Mouse (Mus musculus) natural killer cell, adult 2 months (primary cell): ENCODE results near the gene Myo15b.

Source experiments
- DNase-seq, 2 experiments: peaks; one replicate each; pipeline ENCODE4 v3.0.0; 2022; ENCODE audit warnings: low spot score in 2 of 2

Gene Myo15b

DNA sequence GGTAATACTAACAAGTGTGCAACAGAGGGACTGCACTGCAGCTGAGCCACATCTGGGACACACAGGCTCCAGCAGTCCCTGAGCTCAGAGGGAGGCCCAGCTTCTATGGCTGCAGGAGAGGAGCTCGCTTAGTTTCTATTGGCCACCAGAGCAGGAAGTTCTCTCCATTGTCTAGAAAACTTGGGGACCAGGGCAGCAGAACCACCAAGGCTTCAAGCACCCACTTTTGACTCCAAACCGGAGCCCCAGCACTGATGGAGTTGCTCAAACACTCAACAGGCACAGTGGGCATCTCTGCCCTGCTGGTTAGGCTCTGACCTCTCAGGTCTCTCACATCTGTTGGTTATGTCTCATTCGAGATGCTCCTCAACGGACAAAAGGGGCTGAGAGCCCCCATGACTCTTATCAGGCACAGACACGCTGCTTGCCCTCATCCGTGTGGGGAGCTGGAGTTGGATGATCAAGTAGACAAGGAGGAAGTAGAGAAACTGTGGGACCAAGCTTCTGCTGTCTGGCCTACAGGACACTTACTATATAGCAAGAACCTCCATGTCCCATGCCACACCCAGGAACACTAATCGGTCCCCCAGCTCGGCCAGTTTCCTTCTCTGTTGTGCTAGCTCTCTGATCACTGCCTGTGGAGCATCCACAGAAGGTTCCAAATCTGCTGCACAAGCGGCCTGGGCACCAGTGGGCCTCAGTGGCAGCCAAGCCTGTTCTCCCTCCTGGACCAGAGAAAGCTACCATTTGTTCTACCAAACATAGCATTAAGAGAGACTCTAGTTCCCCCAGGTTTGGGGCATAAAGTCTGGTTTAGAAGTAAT is 43.3 kb downstream of the Myo15b start:
- no peak for DNase-seq

DNA sequence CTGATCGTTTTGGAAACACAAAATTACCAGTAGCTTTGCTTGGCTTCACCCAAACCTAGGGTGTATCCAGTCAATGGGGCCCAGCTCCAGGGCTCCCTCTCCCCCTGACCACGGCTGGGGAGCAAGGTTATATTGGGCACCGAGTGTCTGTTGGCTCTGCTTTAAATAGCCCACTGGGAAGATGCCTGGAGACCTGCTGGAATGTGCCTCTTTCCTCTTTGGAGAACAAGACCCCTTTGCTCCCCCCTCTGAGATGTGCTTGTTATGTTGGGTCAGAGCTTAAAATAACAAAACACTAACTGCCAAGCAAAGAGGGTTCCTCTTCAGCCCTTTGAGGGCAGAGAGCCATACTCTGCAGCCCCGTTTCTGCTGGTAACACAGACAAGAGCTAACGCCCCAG is 44.0 kb downstream of the Myo15b start:
- no peak for DNase-seq

DNA sequence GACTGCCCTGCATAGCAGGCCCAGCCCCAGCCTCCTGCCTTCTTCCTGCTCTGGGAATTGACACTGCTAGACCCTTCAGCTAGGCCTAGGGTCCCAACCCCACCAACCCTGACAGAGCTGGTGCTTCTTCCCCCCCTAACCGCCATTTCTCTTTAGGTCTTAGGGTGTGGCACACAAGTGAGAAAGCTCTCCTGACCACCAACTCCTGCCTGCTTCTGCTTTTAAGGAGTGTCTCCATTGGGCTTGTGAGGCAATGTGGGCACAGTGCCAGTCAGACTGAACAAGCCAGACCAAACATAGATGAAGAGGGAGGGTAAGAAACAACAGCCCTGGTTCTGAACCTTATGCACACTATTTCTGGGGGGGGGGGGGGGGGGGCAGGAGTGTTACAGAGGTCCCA is 44.6 kb downstream of the Myo15b start:
- DNase-seq: peak in 1 of 2 experiments; percentile 37

DNA sequence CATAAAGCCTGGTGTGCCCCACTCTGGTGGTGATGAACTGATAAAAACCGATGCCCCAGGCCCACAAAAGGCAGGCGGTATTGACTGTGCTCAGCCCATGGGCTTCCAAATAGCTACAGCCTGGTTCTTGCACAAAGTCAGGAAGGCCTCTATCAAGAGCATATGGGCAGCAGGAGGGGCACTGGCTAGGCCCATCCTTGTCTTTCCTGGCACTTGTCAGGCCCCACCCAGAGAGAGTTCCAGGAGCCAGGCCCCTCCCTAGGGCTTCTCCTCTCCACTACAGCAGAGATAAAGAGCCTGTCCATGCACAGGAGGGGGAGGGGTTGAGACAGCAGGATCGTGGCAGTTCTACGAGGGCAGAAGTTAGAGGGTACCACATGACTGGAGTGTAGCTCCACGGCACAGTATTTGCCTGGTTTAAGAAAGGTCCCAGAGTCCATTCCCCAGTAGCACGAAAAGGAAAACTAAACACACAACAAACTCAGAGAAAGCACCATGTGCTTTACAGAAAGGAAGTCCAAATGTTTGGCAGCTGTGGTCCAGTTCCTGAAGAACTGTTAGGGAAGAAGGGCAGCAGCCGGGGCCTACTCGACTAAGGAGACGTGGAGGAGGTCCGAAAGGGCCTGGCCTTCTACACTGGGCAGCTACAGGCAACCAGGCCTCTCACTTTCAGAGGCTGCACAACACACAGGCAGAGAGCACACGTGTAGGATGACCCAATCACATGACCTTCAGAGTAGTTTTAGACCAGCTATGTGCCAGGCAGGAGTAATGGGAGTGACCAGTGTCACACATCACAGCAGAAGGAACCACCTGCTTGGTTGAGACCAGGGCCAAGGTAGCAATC is 45.4 kb downstream of the Myo15b start:
- DNase-seq: no peak

DNA sequence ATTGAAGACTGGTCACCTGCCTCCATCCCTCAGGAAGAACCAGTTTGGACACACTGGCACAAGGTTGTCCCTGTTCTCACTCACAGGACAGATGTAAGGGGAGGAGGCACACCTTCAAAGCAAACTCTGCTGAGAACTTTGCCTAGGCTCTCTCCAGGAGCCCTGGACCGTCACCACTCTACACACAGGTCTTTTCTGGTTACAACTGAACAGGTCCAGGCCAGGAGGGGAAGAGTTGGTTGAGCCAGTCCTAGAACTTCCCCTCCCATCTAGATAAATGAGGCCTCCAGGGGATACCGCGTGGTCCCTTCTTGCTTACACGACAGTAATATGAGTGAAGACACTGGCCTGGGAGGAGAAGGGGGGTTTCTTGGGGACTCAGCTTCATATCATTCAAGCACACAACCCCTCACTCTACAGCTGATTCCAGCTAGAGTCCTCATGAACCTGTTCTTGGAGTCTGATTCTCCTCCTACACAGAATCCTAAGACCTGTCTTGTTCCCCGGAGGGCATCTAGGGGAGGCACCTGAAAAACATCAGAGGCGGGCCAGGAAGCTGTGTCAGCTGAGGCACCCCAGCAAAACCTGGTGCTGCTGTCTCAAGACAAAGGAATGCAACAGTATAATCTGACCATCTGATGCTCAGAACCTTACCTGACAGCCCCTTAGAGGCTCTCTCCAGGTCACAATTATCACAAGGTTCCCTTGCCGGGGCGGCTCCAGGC is 46.2 kb downstream of the Myo15b start:
- DNase-seq: no peak

DNA sequence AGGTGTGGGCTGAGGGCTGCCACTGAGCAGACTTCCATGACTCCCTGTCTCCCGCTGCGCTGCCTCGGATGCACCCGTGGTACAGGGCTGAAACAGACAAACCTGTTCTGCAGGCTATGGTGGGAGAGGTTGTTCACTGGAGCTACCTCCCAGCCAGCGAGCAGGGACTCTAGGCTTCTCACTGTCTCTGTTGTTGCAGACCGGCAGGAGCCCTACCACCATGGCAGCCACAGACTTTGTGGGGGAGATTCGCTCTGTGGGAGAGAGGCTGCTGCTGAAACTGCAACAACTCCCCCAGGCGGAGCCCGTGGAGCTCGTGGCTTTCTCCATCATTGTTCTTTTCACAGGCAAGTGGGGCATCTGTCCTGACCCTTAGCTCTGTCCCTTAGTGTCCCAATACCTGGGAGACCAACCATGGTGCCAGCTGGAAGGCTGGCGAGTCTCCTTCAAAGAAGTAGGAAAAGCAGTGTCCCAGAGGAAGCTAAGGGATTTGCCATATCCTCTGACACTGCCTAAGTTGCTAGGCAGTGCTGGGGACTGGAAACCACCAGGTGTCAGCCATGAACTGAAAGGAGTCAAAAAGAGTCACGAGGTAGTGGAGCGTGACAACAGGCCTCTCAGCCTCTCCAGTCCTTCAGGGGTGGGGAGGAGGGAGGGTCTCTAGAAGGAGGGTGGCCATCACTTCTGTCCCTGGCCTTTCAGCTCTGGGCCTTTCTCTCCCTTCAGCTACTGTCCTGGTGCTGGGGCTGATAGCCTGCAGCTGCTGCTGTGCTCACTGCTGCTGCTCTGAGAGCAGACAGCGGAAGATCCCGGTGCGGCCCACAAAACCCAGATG is 47.0 kb downstream of the Myo15b start:
- DNase-seq: no peak

DNA sequence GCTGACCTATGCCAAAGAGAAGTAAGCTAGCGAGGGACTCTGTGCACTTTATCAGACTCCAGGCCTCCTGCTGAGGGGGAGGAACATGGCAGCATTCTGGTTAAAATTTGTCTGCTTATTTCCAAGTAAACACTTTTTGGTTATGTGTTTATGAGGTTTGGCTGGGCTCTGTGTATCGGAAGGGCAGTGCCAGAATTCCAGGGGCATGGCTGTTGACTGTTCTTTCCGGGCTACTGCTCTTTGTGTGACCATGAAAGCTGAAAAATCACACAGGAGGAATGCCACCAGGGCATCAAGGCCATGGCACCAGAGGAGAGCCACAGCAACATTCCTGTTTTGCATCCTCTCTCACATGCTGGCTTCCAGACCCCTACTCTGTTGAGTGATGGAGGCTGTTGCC is 47.9 kb downstream of the Myo15b start:
- no peak for DNase-seq

DNA sequence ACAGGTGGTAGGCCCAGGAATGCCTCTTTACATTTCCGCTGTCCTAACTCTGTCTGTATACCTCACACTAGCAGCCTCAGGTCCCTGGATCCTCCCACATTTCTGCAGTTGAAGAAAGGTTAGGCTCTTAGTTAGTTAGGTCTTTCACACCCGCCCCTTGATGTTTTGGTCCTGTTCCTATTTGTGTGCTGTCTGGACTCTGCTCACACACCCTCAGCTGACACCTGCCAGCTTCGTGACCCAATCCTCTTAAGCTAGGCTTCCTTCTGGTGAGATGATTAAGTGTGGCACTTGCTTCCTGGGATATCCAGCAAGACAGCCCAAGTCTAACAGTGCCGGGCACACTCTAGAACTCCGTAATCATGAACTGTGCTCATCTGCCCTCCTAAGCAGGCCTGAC is 48.3 kb downstream of the Myo15b start:
- no peak for DNase-seq

DNA sequence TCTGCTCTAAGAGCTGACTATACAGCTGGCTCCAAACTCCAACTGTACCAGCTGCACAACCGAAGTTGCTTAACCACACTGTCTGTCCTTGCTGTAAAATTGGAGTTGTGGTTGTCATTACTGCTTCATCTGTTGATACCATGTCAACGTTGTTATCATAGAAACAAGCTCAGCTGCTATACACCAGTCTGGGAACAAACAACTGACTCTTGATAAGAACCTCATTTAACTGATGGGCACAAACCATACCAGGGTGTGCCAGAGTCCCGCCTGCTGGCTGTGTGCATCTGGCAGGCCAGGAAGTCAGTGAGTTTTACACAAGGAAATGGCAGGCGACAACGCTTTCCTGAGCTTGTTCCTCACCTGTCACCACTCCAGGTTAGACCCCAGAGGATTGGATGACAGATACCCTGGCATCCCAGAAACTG is 52.9 kb downstream of the Myo15b start:
- DNase-seq: no peak

DNA sequence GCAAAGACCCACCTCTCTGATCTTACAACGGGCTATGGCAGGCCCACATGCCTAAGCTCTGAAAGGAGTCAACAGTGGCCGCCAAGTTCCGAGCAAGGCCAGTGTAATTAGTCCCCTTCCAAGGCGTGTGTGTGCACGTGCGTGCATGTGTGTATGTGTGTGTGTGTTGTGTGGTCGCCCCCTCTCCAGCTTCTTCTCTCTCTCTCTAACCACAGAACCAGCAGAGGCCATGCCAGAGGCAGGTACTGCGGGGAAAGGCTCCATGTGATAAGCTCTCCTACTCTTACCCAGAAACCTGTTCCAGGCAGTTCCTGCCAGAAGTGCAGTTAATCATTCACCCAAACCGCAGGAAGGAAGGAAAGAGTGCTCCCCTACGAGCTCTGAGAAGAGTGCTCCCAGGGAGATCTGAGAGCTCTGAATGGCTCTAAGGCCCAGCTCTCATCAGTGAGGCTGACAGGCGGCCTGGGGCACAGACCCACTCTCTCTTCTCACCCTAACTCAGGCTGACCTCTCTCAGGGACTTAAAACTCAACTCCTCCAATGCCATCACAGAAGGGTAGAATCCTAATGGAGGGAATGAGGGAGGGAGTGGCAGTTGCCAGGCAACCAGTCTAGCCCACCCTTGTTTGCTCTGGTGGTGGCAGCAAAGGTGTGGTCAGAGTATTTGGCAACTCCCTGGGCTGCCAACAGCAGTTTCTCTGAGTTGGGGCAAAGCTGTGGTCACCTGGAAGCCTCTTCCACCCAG is 53.6 kb downstream of the Myo15b start, which contains the start of gene Smim6:
Smim6 (plus strand) TSS at position 386 of the 745 bp plus-strand sequence.
- DNase-seq: no peak

DNA sequence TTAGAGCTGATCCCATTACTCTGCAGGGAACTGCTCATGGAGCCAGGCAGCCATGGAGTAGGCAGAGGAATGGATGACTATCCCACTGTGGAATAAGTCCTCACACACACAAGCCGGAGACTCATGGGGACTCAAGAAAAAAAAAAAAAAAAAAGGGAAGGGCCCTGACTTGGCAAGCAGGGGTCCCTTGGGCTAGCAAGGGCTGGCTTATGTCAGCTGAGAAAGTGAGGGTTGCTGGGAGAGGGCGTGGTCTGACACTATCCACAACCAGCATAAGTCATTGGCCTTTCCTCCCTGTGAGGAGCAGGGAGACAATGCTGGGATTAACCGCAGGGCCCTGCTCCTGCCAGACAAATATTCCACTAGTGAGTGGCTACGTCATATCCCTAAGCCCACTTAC is 58.4 kb downstream of the Myo15b start:
- no peak for DNase-seq

DNA sequence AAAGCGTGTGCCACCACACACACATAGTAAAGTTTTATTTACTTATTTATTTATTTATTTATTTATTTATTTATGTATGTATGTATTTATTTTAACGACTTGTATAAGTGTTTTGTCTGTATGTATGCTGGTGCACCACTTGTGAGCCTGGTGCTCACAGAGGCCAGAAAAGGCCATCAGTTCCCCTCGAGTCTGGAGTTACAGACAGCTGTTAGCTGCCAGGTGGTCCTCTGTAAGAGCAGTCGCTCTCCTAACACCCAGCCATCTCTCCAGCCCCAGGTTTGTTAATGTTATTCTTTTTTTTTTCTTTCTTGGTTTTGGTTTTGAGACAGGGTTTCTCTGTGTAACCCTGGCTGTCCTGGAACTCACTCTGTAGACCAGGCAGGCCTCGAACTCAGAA is 60.4 kb downstream of the Myo15b start:
- no peak for DNase-seq

DNA sequence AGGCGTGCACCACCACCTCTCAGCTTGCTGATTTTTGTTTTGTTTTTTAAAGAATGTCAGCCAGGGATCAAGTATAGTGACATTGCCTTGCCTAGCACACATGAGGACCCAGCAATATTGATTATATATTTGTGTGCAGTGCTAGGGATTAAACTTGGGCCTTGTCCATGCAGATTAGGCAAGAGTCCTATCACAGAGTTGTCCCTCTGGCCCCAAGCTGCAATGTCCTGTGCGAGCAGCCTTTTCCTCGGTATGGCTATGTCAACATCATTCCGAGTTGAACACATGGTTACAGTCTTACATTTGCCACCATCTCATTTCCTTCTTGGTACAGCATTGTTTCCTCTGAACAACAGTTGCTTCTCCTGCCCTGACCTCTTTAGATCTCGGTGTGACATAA is 60.9 kb downstream of the Myo15b start:
- no peak for DNase-seq

DNA sequence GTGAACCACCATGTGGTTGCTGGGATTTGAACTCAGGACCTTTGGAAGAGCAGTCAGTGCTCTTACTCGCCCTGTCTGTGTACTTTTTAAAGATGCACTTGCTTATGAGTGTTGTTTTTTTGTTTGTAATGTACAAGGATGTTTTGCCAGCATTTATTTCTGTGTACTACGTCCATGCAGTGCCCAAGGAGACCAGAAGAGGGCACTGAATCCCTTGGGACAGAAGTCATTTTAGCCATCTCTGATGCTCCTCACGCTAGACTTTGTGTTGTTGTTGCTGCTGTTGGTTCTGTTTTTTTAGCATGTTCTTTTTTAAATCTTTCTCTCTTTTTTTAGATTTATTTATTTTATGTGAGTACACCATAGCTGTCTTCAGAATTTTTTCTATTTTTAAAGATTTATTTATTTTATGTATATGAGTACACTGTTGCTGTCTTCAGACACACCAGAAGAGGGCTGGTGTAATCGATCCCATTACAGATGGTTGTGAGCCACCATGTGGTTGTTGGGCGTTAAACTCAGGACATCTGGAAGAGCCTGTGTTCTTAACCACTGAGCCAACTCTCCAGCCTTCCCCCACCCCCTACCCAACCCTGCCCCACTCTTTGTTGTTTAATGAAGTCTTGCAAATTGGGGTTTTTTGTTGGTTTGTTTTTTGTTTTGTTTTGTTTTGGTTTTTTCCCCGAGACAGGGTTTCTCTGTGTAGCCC is 62.1 kb downstream of the Myo15b start:
- peak in 1 of 2 experiments; percentile 51 for DNase-seq

DNA sequence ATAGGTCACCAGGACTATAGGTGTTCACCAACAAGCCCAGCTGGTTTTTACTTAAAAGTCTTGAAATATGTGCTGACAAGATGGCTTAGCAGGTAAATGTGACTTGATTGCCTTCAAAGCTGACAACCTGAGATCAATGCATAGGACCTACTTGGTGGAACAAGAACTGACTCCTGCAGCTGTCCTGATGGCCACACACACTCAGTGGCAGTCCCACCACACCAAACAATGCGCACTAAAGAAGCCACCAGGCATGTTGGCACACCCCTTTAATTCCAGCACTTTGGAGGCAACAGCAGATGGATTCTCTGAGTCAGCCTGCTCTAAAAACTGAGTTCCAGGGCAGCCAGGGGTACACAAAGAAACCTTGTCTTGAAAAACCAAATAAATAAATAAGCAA is 63.8 kb downstream of the Myo15b start:
- DNase-seq: no peak

DNA sequence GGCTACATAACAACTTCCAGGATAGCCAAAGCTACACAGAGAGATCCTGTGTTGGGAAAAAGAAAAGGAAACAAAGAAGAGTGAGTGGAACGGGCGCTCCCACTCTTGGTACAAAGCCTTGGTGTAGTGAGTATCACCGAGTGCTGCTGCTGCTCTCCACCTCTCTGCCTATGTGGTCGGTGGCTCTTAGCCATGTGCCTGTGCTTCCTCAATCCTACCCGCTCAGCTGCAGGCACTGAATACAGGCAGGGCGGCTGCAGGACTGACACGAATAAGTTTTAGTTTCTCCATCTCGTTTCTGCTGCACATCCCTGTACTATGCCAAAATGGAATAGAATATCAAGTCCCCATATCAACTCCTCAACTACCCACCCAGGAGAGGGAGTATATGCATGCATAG is 70.8 kb downstream of the Myo15b start:
- DNase-seq: peak in 1 of 2 experiments; percentile 26

DNA sequence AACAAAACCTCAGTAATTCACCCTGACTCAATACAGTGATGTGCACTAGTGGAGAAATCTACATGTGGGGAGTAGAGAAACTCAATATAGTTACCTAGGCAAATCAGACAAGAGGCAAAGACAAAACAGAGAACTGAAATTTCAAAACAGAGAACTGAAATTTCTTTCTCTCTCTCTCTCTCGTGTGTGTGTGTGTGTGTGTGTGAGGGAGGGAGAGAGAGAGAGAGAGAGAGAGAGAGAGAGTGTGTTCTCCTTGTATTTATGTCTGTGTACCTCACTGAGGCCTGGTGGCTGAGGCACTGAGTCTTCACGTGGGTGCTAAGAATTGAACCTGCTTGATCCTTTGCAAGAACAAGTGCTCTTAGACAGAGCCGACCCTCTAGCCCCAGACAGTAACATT is 71.6 kb downstream of the Myo15b start:
- peak in 1 of 2 experiments; percentile 29 for DNase-seq

DNA sequence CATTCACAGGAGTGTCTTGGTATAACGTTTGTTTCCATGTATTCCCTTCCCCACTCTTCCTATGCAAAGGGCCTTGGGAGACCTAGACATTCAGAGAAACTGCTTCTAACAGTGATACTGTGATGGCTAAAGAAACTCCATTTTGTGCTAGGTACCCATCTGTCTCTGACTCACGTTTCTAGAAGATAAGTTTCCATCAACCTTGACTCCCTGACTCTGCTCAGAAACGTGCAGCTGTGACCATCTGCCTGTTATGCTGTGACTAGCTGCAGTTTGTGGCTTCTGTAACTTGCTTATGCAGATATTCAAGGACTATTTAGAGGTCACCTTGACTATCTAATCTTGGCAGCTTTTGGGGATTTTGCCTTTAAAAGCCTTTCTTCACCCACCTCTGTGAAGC is 73.0 kb downstream of the Myo15b start:
- DNase-seq: no peak

DNA sequence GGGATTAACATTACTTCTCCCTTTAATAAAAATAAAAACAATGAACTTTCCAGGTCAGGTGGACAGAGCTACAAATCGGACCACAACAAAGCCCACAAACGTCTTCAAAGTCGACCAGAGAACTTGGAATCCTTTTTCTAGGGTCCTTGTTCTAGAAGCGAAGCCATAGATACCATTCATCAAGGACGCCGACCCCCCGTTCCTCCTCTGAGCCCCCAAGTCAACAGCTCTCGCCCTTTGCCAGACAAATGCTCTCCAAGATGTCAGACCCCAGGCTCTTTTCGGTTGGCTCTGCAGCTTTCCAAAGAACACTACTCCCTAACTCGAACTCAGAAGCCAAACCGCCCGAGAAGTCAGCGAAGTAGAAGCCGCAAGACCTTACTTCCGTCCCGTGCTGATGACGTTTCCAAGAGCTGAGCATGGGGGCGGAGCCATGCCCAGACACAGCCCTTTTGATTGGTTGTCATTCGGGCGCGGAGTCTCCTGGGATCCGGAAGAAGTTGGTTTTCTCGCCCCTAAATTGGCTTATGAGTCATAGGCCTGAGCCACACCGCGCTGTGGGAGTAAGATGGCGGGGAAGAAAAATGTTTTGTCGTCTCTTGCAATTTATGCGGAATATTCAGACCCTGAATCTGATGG is 75.0 kb downstream of the Myo15b start, which contains the start of the genes Sap30bp and Recql5:
Sap30bp (plus strand) TSS at position 175 of the 639 bp plus-strand sequence.
Recql5 (minus strand) TSS at position 370 of the 639 bp plus-strand sequence.
- DNase-seq: peak; percentile 97 to 98
